Mouse (Mus musculus) stomach, postnatal 0 days (tissue): Measurements from ENCODE around the gene Smim17. TPM values are rescaled to one million over a fixed set of nuclear protein-coding genes. Genes with fewer than 3 reads are reported as not detected.

Experiments
- ATAC-seq: fragments of 200-750 bp; cut with Nextera tagmentation; 2 replicates; pipeline ENCODE4 v1.8.0; 2017; ENCODE audit not compliant: low FRiP score, low TSS enrichment
- DNase-seq: peaks from one replicate; pipeline ENCODE4 v3.0.0-alpha.2; 2016; ENCODE audit warnings: low spot score
- H3K27ac ChIP-seq: fragments of 300-500 bp; sonication (generic); replicated peaks from 2 replicates; pipeline ENCODE4 v1.5.1; 2014; ENCODE audit warnings: mild to moderate bottlenecking, control low read depth
- H3K27me3 ChIP-seq: fragments of 300-500 bp; sonication (generic); 2 replicates; pipeline ENCODE4 v1.6.1; 2014; ENCODE audit warnings: low read length; ENCODE audit not compliant: control insufficient read depth, insufficient read depth
- H3K36me3 ChIP-seq: fragments of 300-500 bp; sonication (generic); 2 replicates; pipeline ENCODE4 v1.6.1; 2014; ENCODE audit warnings: low read length, mixed read lengths; ENCODE audit not compliant: control insufficient read depth, insufficient read depth
- H3K4me1 ChIP-seq: fragments of 300-500 bp; sonication (generic); replicated peaks from 2 replicates; pipeline ENCODE4 v1.6.1; 2014; ENCODE audit warnings: antibody characterized with exemption; ENCODE audit not compliant: control insufficient read depth, insufficient read depth
- H3K4me2 ChIP-seq: fragments of 300-500 bp; sonication (generic); replicated peaks from 2 replicates; pipeline ENCODE4 v1.6.1; 2014; ENCODE audit warnings: low read depth, mild to moderate bottlenecking, control low read depth, moderate library complexity
- H3K4me3 ChIP-seq: fragments of 300-500 bp; sonication (generic); 2 replicates; pipeline ENCODE4 v1.5.1; 2014; ENCODE audit warnings: low read depth, low read length, control low read depth
- H3K9ac ChIP-seq: fragments of 300-500 bp; sonication (generic); 2 replicates; pipeline ENCODE4 v1.6.1; 2014; ENCODE audit warnings: mild to moderate bottlenecking, low read length, control low read depth, mixed read lengths
- H3K9me3 ChIP-seq: fragments of 300-500 bp; sonication (generic); 2 replicates; pipeline ENCODE4 v1.6.1; 2016; ENCODE audit warnings: low read length; ENCODE audit not compliant: control insufficient read depth
- CTCF ChIP-seq: IDR thresholded peaks from 2 replicates; pipeline ENCODE4 v1.5.1; 2016; ENCODE audit warnings: antibody characterized with exemption, low read depth, mild to moderate bottlenecking, moderate library complexity
- EP300 ChIP-seq: optimal IDR thresholded peaks from 2 replicates; pipeline ENCODE3; 2016; ENCODE audit warnings: antibody characterized with exemption
- WGBS: fragments of 180-500 bp; shearing (Covaris S2); extraction: QIAGEN DNeasy Blood & Tissue Kit; methylation state at CpG from one replicate; pipeline ENCODE4 v1.1.7; 2014; 5-methylcytosine and 5-hydroxymethylcytosine counted together
- polyA plus RNA-seq: library from polyadenylated mRNA; unstranded; fragments of >200 nt; fragmentation: Nextera tagmentation; extraction: Ambion mirVana; gene quantifications from 2 replicates; pipeline ENCODE4 v1.2.1, GENCODE M21; 2015

The Smim17 gene
- polyA plus RNA-seq, 1 experiment from 2014 or later = 0.02 TPM

DNA sequence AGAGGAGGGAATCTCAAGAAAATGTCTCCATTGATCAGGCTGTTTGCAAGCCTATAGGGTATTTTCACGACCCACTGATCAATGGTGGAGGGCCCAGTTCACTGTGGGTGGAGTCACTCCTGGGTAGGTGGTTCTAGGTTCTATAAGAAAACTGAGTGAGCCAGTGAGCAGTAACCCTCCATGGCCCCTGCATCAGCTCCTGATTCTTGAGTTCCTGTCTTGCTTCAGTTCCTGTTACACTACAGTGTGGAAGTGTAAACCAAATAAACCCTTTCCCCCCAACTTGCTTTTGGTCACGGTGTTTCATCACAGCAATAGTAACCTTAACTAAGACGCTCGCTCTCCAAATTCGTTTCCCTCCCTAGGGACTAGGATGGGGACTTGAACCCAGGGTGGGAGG, 9.5 kb upstream of the Smim17 start:
- Histone ChIP-seq H3K4me2 (no peak overlapping the region), H3K27ac (no peak overlapping the region), H3K4me3 (no peak overlapping the region), H3K36me3 (peaks cover 4% of the 10 kb centered on the region), H3K27me3 (no peaks in the 10 kb centered on the region), H3K4me1 (peaks cover 3% of the 10 kb centered on the region; the same call in 1 of the 2 replicates), H3K9ac (no peak overlapping the region), H3K9me3 (no peaks in the 10 kb centered on the region)
- 87% methylated on average over 5 of the region's 5 CpGs for WGBS
- no peak for TF ChIP-seq EP300
- no peak for TF ChIP-seq CTCF
- ATAC-seq = no peak
- no peak for DNase-seq

DNA sequence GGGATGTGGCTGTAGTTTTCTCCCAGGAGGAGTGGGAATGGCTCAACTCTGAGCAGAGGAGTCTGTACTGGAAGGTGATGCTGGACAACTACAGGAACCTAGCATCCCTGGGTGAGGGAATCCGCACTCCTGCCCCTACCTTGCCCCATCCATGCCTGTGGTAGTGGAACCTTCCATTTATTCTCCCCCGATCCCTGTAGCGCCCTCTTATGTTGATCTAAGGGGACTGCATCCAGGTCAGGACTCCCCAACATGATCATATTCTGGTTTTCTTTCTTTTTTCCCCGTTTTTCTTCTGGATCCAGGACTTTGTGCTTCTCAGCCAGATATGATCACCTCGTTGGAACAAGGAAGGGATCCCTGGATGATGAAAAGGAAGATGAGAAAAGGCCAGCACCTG, 9.1 kb upstream of the Smim17 start:
- H3K4me3 ChIP-seq = no peak overlapping the region

DNA sequence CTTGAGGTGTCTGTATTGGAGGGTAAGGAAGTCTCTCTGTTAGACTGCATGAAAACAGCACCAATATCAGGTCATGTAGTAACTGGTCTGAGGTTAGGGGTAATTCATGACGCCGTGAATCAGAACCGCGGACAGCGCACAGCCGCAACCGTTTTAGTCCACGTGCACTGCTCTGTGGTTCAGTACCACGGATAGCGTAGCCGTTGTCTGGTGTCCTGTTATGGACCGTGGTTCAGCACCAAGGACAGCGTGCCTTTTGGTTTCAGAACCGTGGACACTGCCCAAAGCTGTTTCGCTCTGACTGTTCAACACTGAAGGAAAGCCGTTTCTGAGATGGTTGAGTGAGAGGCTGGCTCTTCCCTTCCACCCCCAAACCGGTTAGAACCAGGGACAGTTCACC, 11.5 kb downstream of the Smim17 start, which contains the start of gene Gm20715:
Gene Gm20715 (plus strand): TSS at position 235 of the 400 bp plus-strand sequence.
- no peak within 1 kb of the TSS for H3K4me3 ChIP-seq
- H3K27ac ChIP-seq = no peak within 1 kb of the TSS
- peak; percentile 49 for TF ChIP-seq CTCF
- TF ChIP-seq EP300 = no peak
- peak; percentile 98 for ATAC-seq
- H3K36me3 ChIP-seq = no peaks in the 10 kb centered on the region
- WGBS = under 1% methylated on average over 17 of the region's 17 CpGs
- H3K27me3 ChIP-seq = no peaks in the 10 kb centered on the region
- H3K9ac ChIP-seq = no peak within 1 kb of the TSS
- peak; percentile 94 for DNase-seq
- no peak within 1 kb of the TSS for H3K4me2 ChIP-seq
- H3K9me3 ChIP-seq = no peaks in the 10 kb centered on the region
- H3K4me1 ChIP-seq = no peaks in the 10 kb centered on the region

More for the DNA sequence above, 9.1 kb upstream of the Smim17 start:
- H3K27ac ChIP-seq = no peak overlapping the region
- DNase-seq (no peak), ATAC-seq (no peak)
- H3K4me1 ChIP-seq = no peaks in the 10 kb centered on the region
- WGBS = 75% methylated on average over 5 of the region's 5 CpGs
- H3K27me3 ChIP-seq = no peaks in the 10 kb centered on the region
- no peaks in the 10 kb centered on the region for H3K9me3 ChIP-seq
- peaks cover 4% of the 10 kb centered on the region for H3K36me3 ChIP-seq
- H3K4me2 ChIP-seq = no peak overlapping the region
- H3K9ac ChIP-seq = no peak overlapping the region
- TF ChIP-seq EP300 (no peak), CTCF (peak; percentile 13; the same call in 1 of the 2 replicates)

DNA sequence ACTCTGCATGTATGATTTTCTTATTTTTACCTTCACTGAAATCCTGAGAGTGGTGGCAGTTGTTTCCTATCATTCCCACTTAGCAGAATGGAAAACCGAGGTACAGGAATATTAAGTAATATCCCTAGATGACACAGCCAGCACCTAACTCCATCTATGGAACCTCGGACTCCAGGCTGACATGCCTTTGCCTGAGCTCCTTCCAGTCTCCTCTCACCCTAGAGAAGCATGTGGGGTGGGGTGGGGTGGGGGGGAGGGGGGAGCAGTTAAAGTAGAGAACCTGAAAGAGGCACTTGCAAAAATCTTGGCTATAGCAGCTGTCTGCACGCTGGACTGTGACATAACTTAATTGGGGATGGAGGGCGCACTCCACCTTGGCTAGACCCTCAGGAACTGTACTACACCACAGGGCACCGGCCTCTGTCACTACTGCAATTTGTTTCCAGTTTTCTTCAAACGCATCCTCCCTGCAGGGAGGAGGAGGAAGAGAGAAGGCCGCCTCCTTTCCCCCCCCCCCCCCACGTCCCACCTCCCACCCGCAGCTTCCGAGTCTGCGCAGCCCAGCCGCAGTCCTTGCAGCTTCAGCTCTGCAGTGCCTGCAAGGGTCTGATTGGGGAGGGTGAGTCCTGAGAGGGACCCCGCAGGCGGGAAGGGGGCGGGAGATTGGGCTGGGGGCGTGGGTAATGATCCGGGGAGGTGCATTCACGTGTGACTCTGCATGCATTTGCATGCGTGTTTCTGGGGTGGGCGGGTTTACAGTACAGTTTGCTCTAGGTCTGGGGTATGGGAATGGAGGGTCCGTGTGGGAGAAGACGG, 16.3 kb downstream of the Smim17 start:
- 12% methylated on average over 21 of the region's 22 CpGs for WGBS
- no peak for ATAC-seq
- DNase-seq = no peak
- H3K36me3 ChIP-seq = no peaks in the 10 kb centered on the region
- no peaks in the 10 kb centered on the region for H3K4me1 ChIP-seq
- no peaks in the 10 kb centered on the region for H3K9me3 ChIP-seq
- H3K4me3 ChIP-seq = no peak overlapping the region
- TF ChIP-seq EP300 = no peak
- no peak for TF ChIP-seq CTCF
- no peak overlapping the region for H3K27ac ChIP-seq
- H3K27me3 ChIP-seq = no peaks in the 10 kb centered on the region
- H3K9ac ChIP-seq = no peak overlapping the region
- no peak overlapping the region for H3K4me2 ChIP-seq

DNA sequence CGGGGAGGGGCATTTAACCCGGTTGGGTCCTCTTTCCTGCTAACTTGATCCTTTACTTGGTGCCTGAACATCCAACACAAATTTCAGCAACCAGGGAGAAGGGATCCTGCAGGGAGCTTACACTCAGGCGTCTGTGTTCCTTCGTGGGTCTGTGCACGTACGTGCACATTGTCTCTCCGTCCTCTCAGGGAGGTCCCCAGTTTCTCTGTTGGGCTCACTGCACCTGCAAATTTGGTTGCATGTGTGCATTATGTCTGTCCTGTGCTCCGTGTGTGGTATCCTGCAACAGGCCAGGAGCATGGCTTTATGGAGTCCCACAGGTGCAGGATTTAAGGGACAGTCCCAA, 16.9 kb downstream of the Smim17 start:
- no peak overlapping the region for H3K9ac ChIP-seq
- no peak for ATAC-seq
- no peak for TF ChIP-seq CTCF
- TF ChIP-seq EP300 = no peak

DNA sequence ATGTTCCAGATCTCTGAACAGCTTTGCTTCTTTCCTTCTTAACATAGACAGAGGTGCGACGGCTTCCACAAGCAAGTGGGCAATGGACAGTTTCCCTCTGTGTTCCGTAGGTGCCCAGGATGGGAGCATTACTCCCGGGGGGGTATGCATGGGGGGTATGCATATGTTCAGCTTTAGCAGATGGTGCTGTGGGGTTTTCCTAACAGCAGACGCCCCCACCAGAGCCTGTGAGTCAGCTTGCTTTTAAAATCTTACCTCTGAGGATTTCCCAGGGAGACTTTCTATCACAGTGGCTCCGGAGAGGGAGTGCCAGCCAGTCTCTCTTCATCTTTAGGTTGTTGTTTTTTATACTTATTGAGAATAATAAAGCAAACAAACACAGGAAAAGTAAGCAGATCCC, 21.4 kb downstream of the Smim17 start:
- H3K4me1 ChIP-seq = no peaks in the 10 kb centered on the region
- no peak overlapping the region for H3K27ac ChIP-seq
- no peak overlapping the region for H3K9ac ChIP-seq
- DNase-seq (no peak), ATAC-seq (no peak)
- H3K36me3 ChIP-seq = no peaks in the 10 kb centered on the region
- no peaks in the 10 kb centered on the region for H3K27me3 ChIP-seq
- WGBS = 68% methylated on average over 6 of the region's 6 CpGs
- TF ChIP-seq CTCF (no peak), EP300 (no peak)
- no peaks in the 10 kb centered on the region for H3K9me3 ChIP-seq
- no peak overlapping the region for H3K4me3 ChIP-seq
- H3K4me2 ChIP-seq = no peak overlapping the region

More for the DNA sequence above, 16.9 kb downstream of the Smim17 start:
- no peak for DNase-seq
- Histone ChIP-seq H3K9me3 (no peaks in the 10 kb centered on the region), H3K4me1 (no peaks in the 10 kb centered on the region), H3K4me3 (no peak overlapping the region), H3K36me3 (no peaks in the 10 kb centered on the region), H3K27me3 (no peaks in the 10 kb centered on the region), H3K27ac (no peak overlapping the region), H3K4me2 (no peak overlapping the region)
- 15% methylated on average over 8 of the region's 8 CpGs for WGBS
